Mouse (Mus musculus) brown adipose tissue, adult 24 weeks (tissue): ENCODE measurements at regions not wholly inside any gene's neighbourhood (a gene's known extent, or its start where the extent isn't known, plus 50 kb on each side); places are given as distances from the start of the nearest gene placed in this dataset.

Source experiments
- H3K27ac ChIP-seq: fragments of 200-500 bp; replicated peaks from 2 replicates; pipeline ENCODE4 v1.5.1; 2012; ENCODE audit warnings: low read depth, mild to moderate bottlenecking, low read length
- H3K4me1 ChIP-seq: fragments of 200-500 bp; 2 replicates; pipeline ENCODE4 v1.6.1; 2012; ENCODE audit warnings: low read length, mixed read lengths; ENCODE audit not compliant: control insufficient read depth, insufficient read depth, insufficient read length
- H3K4me3 ChIP-seq: fragments of 200-500 bp; 2 replicates; pipeline ENCODE4 v1.5.1; 2012; ENCODE audit warnings: low read depth, mild to moderate bottlenecking, low read length, moderate library complexity; ENCODE audit not compliant: insufficient read depth

- H3K4me1 ChIP-seq, result no peaks in the 10 kb centered on the region
- H3K4me3 ChIP-seq, result no peak overlapping the region
- H3K27ac ChIP-seq, result peak overlapping the region; percentile 66
These were observed 116.7 kb upstream of the Ptpn1 start for GRCm38 (mm10) chr2:167815123-167815522.

GRCm38 (mm10) chr2:167809256-167809655 is 119.6 kb upstream of the Tmem189 start:
- H3K27ac ChIP-seq, result no peak overlapping the region
- H3K4me3 ChIP-seq, result no peak overlapping the region
- H3K4me1 ChIP-seq, result no peaks in the 10 kb centered on the region; the same call in 1 of the 2 replicates

GRCm38 (mm10) chr2:167805629-167806304 is 116.1 kb upstream of the Tmem189 start:
- H3K4me1 ChIP-seq, result no peaks in the 10 kb centered on the region; the same call in 1 of the 2 replicates
- H3K4me3 ChIP-seq, result no peak overlapping the region
- peak overlapping the region; percentile 59 for H3K27ac ChIP-seq

DNA sequence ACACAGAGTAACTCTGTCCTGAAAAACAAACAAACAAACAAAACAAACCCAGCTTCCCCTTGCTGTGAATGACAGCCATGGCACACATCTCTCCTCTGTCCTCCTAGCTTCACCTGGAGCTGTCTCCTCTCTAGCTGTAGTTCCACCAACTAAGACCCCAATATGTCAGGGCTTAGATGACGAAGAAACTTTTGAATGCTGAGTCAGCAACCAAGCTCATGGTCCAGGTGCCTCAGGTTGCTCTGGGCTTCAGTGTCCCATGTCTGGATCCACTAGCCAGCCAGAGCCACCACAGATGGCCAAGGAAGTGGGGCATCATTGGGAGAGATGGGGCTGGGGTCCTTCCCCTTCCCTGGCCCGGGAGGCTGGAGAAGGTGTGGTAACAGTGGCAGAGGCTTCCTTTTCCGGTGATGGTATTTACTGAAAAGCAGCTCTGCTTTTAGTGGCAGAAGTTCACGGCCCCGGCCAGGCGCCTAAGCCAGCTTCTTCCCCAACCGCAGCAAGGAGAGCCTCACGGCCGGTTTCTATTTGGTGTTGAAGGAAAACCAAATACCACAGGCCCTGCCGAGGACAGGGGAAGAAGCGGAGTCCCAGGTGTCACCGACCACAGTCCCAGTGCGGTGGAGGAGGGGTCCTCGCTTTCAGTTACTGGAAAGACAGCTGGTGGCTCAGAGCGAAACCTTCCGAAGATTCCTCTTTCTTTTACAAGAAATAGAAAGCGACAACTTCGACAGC is 115.0 kb upstream of the Tmem189 start:
- Histone ChIP-seq H3K4me3 (no peak overlapping the region), H3K27ac (peak overlapping the region; percentile 59; the same call in 1 of the 2 replicates), H3K4me1 (no peaks in the 10 kb centered on the region; the same call in 1 of the 2 replicates)

GRCm38 (mm10) chr2:167802494-167802893 is 112.9 kb upstream of the Tmem189 start:
- Histone ChIP-seq H3K4me3 (no peak overlapping the region), H3K27ac (no peak overlapping the region), H3K4me1 (peaks cover 6% of the 10 kb centered on the region)

DNA sequence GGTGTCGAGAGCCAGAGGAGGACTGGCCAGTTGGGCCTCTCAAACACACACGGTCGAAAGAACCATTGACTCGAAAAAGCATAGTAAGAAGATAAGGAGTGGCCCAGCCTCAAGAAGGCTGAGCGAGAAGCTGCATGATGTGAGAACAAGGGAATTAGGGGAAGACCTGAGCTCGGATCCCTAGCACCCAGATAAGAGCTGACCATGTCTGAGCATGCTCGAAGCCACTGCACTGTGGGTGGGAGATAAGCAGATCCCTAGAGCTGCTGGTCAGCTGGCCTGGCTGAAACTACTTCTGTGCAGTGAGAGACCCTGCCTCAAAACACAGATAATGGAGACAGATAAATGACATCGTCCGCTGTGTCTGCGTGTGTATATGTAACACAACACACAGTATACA is 111.8 kb upstream of the Tmem189 start:
- H3K4me3 ChIP-seq, result no peak overlapping the region
- H3K4me1 ChIP-seq, result peaks cover 6% of the 10 kb centered on the region; the same call in 1 of the 2 replicates
- H3K27ac ChIP-seq, result no peak overlapping the region

GRCm38 (mm10) chr2:167800648-167801245 is 111.1 kb upstream of the Tmem189 start:
- Histone ChIP-seq H3K4me1 (peaks cover 6% of the 10 kb centered on the region; the same call in 1 of the 2 replicates), H3K27ac (no peak overlapping the region)

DNA sequence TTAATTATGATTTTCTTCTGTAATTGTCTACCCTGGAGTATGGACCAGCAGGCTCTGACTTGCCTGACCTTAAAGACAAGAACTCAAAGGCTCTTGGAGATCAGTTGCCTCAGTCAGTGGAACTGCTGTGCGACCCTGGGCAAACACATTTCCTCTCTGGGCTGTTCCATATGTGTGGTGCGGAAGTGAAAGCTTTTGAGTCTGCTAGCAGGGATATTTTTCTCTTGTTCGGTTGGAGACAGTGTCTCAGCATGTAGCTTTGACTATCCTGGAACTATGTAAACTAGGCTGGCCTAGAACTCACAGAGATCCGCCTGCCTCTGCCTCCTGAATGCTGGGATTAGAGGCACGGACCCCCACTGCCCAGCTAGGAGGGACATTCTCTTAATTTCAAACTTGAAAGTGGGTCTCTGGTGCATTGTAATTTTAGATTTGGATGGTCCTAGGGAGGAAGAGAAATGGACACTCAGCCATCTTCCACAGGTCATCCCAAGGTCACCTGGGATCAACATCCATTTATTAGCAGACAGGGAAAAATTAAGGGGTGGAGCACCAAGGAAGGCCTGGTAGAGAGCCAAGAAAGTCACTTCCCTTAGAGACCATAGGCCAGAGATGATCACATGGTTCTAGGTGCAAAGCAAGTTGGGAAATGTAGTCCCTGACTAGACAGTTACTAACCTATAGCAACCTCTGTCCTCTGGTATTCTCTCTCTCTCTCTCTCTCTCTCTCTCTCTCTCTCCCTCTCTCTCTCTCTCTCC is 110.2 kb upstream of the Tmem189 start:
- peak overlapping the region; percentile 75 for H3K27ac ChIP-seq
- H3K4me3 ChIP-seq, result no peak overlapping the region
- peaks cover 6% of the 10 kb centered on the region; the same call in 1 of the 2 replicates for H3K4me1 ChIP-seq

More at GRCm38 (mm10) chr2:167800648-167801245, 111.1 kb upstream of the Tmem189 start:
- H3K4me3 ChIP-seq, result no peak overlapping the region

DNA sequence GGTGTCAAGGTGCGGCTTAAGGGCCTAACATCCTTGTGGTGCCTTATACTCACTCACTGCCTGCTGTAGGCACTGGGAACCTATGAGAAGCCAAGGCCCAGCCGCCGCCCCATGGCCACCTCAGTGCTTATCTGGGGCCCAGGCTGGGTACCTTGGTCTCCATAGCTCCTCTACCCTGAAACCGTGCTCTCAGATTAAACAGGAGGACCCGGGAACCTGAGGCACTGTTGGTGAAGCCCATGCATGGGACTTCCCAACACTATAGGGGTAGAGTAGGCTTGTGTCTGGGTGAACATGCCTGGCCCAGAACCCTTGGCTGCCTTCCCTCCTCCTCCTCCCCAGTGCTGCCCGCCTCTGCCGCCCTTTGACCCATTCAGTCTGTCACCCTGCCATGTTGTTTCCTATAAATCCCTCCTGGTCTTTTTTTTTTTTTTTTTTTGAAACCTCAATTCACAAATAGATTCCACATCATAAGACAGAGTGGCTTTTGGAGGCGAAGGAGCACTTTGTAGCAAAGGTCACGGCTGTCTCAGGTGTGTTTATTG is 109.4 kb upstream of the Tmem189 start:
- H3K27ac ChIP-seq, result peak overlapping the region; percentile 75
- peaks cover 6% of the 10 kb centered on the region; the same call in 1 of the 2 replicates for H3K4me1 ChIP-seq
- H3K4me3 ChIP-seq, result no peak overlapping the region

DNA sequence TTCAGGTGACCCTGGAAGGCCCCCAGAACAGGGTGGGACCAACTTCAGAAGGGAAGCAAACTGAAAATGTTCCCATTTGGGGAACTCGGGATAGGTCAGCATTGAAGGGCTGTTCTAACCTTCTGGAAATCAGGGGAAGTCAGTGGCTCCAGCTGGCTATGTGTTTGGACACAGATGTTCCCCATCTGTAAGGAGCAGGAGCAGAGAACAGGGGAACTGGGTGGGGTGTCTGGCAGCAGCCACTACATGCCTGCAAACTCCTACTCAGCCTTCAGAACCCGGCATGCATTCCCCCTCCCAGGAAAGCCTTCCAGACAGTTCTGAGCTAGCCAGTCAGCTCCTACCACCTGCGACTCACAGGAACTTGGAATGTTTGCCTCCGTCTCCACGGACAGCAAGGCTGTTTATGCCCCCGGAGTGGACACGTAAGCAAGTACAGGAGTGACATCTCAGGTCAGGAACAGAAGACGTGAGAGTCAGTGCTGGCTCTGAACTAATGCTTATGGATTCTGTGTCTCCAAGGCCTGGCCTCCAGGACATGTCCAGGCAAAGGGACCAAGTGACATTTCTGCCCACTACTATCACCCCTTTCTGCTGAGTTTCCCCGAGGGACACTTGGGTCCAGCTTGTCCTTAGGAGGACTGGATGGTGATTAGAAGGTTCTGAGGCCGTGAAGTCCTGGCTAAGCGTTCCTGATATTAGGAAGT is 108.6 kb upstream of the Tmem189 start:
- Histone ChIP-seq H3K4me3 (no peak overlapping the region), H3K27ac (no peak overlapping the region; the same call in 1 of the 2 replicates), H3K4me1 (peaks cover 6% of the 10 kb centered on the region; the same call in 1 of the 2 replicates)

DNA sequence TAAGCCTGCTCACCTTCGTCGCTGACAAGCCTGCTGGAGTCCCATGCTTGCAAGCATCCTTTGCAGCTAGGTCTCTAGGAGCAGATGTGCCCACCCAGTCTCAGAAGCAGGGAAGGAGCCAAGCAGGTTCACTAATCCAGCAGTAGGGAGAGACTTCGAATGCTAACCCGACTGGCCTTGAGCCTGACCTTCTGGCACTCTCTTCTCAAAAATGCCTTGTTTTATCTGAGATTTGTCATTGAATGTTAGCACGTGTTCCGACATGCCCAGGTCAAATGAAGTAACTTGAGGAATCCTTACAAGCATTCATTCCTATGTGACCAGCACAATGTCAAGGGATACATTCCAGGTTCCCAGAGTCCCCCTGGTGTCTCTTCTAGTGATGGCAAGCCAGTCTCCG is 105.9 kb upstream of the Tmem189 start:
- Histone ChIP-seq H3K27ac (no peak overlapping the region), H3K4me3 (no peak overlapping the region), H3K4me1 (peaks cover 6% of the 10 kb centered on the region; the same call in 1 of the 2 replicates)

GRCm38 (mm10) chr2:167793916-167794315 is 104.3 kb upstream of the Tmem189 start:
- H3K4me3 ChIP-seq, result no peak overlapping the region
- H3K27ac ChIP-seq, result no peak overlapping the region
- H3K4me1 ChIP-seq, result peaks cover 3% of the 10 kb centered on the region; the same call in 1 of the 2 replicates

GRCm38 (mm10) chr2:167792753-167793152 is 103.1 kb upstream of the Tmem189 start:
- H3K4me3 ChIP-seq, result no peak overlapping the region
- H3K27ac ChIP-seq, result no peak overlapping the region
- H3K4me1 ChIP-seq, result no peaks in the 10 kb centered on the region

DNA sequence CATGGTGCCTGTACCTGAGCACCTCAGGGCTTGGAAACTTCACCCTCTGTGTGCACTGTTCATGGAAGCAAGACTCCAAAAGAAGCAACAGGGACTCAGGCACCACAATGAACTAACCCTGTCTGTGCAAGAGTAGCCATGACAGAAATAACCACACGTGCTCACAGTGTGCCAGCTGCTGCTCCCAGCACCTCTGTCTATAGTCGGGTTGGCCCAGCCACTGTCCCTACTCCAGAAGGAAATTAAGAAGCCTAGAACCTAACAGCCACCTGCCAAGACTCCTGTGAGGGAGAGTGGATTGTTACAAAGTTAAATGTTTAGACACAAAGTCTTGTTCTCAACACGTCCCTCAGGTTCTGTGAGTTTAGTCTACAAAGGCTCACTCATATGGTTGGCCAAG is 102.7 kb upstream of the Tmem189 start:
- Histone ChIP-seq H3K4me3 (no peak overlapping the region), H3K27ac (no peak overlapping the region), H3K4me1 (no peaks in the 10 kb centered on the region)
